Mouse (Mus musculus): ENCODE measurements at regions not wholly inside any gene's neighbourhood (a gene's known extent, or its start where the extent isn't known, plus 50 kb on each side); places are given as distances from the start of the nearest gene placed in this dataset.

DNA sequence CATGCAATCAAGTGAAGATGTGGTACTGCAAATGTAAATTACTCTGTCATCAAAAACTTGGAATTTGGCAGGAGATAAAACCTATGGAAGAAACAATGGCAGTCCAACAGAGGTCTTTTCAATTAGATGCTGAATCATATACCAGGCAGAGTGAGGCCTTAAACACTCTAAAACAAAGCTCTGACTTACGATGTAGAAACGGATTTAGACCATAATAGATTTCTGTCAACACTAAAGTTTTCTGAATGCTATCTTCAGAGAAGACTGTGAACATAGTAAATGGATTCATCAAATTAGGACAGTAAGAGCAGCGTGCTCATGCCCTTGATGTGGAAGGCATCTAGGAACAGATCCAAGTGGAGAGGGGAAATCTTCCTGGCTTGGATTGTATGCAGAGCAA, 259.8 kb upstream of the Negr1 start:
- TF ChIP-seq TAL1 (conservative IDR thresholded peaks at IDR 0.05; ENCODE audit: low read depth, low read length) (no peak), CTCF (IDR thresholded peaks at IDR 0.05; ENCODE audit: low read depth, low read length) (no peak), GATA1 (IDR thresholded peaks at IDR 0.05; ENCODE audit: borderline replicate concordance, low read length) (no peak), POLR2AphosphoS5 (IDR thresholded peaks at IDR 0.05; ENCODE audit: insufficient replicate concordance, low read depth, low read length) (no peak), GATA2 (IDR thresholded peaks at IDR 0.05; ENCODE audit: borderline replicate concordance, low read depth, low read length) (no peak)
